In genomic region chr9:48137507-48137906, GRCm38 (mm10) we compare ENCODE assay signal across 15 mouse cellular contexts. TPM values are rescaled to one million over a fixed set of nuclear protein-coding genes. Genes with fewer than 3 reads are reported as not detected.
DNase-seq lines count a peak whose midpoint lies in the region; ATAC-seq and TF ChIP-seq lines count a peak whose summit lies in the region.
"Had no signal": no experiment of that assay in that cellular context is flagged by ENCODE, and none has a peak within 500 bp of the region (broad histone marks: within the 10 kb centered on the region; RNA-seq: fewer than 3 reads in every experiment).

No protein-coding gene starts in this region.

- TF ChIP-seq EP300 in MEL (IDR thresholded peaks at IDR 0.05; ENCODE audit: low read depth in 1 of 2, low read length in 2 of 2) = no peak

- no peak for TF ChIP-seq POLR2A in MEL (IDR thresholded peaks at IDR 0.05; ENCODE audit: control insufficient read depth in 1 of 2, insufficient read depth in 1 of 2, low read depth in 1 of 2, low read length in 2 of 2, poor library complexity in 1 of 2)

- no peaks in the 10 kb centered on the region for H3K9me3 ChIP-seq in kidney, postnatal 0 days (replicated peaks; ENCODE audit: low read length)
- H3K9me3 ChIP-seq in MEL (replicated peaks; ENCODE audit: insufficient read depth, low read length) = no peaks in the 10 kb centered on the region
- H3K9me3 ChIP-seq in embryonic facial prominence, embryonic 10.5 days = no peaks in the 10 kb centered on the region
- no peaks in the 10 kb centered on the region for H3K9me3 ChIP-seq in midbrain, embryonic 15.5 days
- H3K9me3 ChIP-seq: hindbrain, embryonic 15.5 days; midbrain, embryonic 13.5 days had no signal

- H3K27ac ChIP-seq in kidney, postnatal 0 days = no peak overlapping the region
- no peak overlapping the region for H3K27ac ChIP-seq in MEL (ENCODE audit: control insufficient read depth, low read depth, low read length)
- H3K27ac ChIP-seq in embryonic facial prominence, embryonic 10.5 days (replicated peaks) = no peak overlapping the region
- no peak overlapping the region for H3K27ac ChIP-seq in midbrain, embryonic 15.5 days
- H3K27ac ChIP-seq: hindbrain, embryonic 15.5 days; midbrain, embryonic 13.5 days had no signal

- peak; percentile 87 for DNase-seq in kidney, postnatal 0 days (ENCODE audit: low spot score)
- DNase-seq in kidney, postnatal 36 days = no peak
- DNase-seq in 3T3-L1 (ENCODE audit: low read depth, low spot score) = peak; percentile 40
- peak; percentile 7 for DNase-seq in MEL (ENCODE audit: low read depth, low spot score)
- peak; percentile 26 for DNase-seq in embryonic facial prominence, embryonic 10.5 days (ENCODE audit: low spot score)
- no peak for DNase-seq in heart, postnatal 25 days (ENCODE audit: low spot score)
- no peak for DNase-seq in heart, postnatal 36 days
- DNase-seq: cerebellum, adult 8-10 months; forebrain, postnatal 0 days; gastrocnemius, postnatal 36 days; liver, postnatal 0 days; right cerebral cortex, adult 18-20 months had no signal

- 22% methylated on average over 3 of the region's 3 CpGs for WGBS in kidney, postnatal 0 days
- WGBS in embryonic facial prominence, embryonic 10.5 days = 38% methylated on average over 3 of the region's 3 CpGs
- 54% methylated on average over 3 of the region's 3 CpGs for WGBS in midbrain, embryonic 15.5 days

- H3K79me2 ChIP-seq in MEL (ENCODE audit: control insufficient read depth, insufficient read depth, low read length, poor library complexity) = no peaks in the 10 kb centered on the region

- intact Hi-C loops in heart, postnatal 25 days (cut with DNase I) = no loop called here
- intact Hi-C loops in heart, postnatal 36 days (cut with DNase I) = no loop called here

- no peak overlapping the region for H3K9ac ChIP-seq in kidney, postnatal 0 days (ENCODE audit: low read depth, low read length)
- H3K9ac ChIP-seq in MEL (ENCODE audit: control insufficient read depth, low read depth, low read length, poor library complexity, severe bottlenecking) = no peak overlapping the region
- H3K9ac ChIP-seq in midbrain, embryonic 15.5 days = no peak overlapping the region
- H3K9ac ChIP-seq: forebrain, postnatal 0 days; hindbrain, embryonic 15.5 days; liver, postnatal 0 days; midbrain, embryonic 13.5 days had no signal

- no peak for TF ChIP-seq RAD21 in MEL (IDR thresholded peaks at IDR 0.05; ENCODE audit: low read depth, low read length)

- no peaks in the 10 kb centered on the region for H3K27me3 ChIP-seq in kidney, postnatal 0 days (ENCODE audit: insufficient read depth, low read length)
- H3K27me3 ChIP-seq in MEL (ENCODE audit: control insufficient read depth in 1 of 2, insufficient read depth in 2 of 2, low read length in 2 of 2) = no peaks in the 10 kb centered on the region
- peaks cover 28% of the 10 kb centered on the region for H3K27me3 ChIP-seq in embryonic facial prominence, embryonic 10.5 days (replicated peaks; ENCODE audit: low read depth, poor library complexity, severe bottlenecking)
- no peaks in the 10 kb centered on the region for H3K27me3 ChIP-seq in midbrain, embryonic 15.5 days (replicated peaks)

- H3K4me3 ChIP-seq in kidney, postnatal 0 days (replicated peaks; ENCODE audit: low read depth, low read length) = no peak overlapping the region
- H3K4me3 ChIP-seq in MEL (ENCODE audit: control insufficient read depth in 1 of 2, insufficient read depth in 1 of 2, low read depth in 2 of 2, low read length in 2 of 2) = no peak overlapping the region
- H3K4me3 ChIP-seq in embryonic facial prominence, embryonic 10.5 days = no peak overlapping the region
- H3K4me3 ChIP-seq in midbrain, embryonic 15.5 days = no peak overlapping the region
- H3K4me3 ChIP-seq: hindbrain, embryonic 15.5 days; midbrain, embryonic 13.5 days had no signal

- no peak overlapping the region for H3K4me2 ChIP-seq in kidney, postnatal 0 days (ENCODE audit: low read length)
- H3K4me2 ChIP-seq in midbrain, embryonic 15.5 days = no peak overlapping the region
- H3K4me2 ChIP-seq: hindbrain, embryonic 15.5 days; midbrain, embryonic 13.5 days had no signal

- no peaks in the 10 kb centered on the region for H3K4me1 ChIP-seq in kidney, postnatal 0 days (replicated peaks; ENCODE audit: insufficient read depth, low read length)
- H3K4me1 ChIP-seq in MEL (ENCODE audit: control insufficient read depth in 1 of 2, insufficient read depth in 2 of 2, low read length in 2 of 2) = no peaks in the 10 kb centered on the region
- 0 out of 2 replicates have a peak, but pooled peaks cover 8% of the 10 kb centered on the region for H3K4me1 ChIP-seq in embryonic facial prominence, embryonic 10.5 days
- peaks cover 3% of the 10 kb centered on the region; the same call in 1 of the 2 replicates for H3K4me1 ChIP-seq in midbrain, embryonic 15.5 days

- TF ChIP-seq CTCF in kidney, postnatal 0 days (IDR thresholded peaks at IDR 0.05; ENCODE audit: low read depth) = no peak
- TF ChIP-seq CTCF in MEL (IDR thresholded peaks at IDR 0.05 in 2 of 3, conservative IDR thresholded peaks at IDR 0.05 in 1 of 3; ENCODE audit: control insufficient read depth in 1 of 3, insufficient read depth in 1 of 3, low read depth in 2 of 3, low read length in 3 of 3, poor library complexity in 1 of 3, severe bottlenecking in 1 of 3) = no peak

- no peaks in the 10 kb centered on the region for H3K36me3 ChIP-seq in kidney, postnatal 0 days (ENCODE audit: insufficient read depth, low read length)
- no peaks in the 10 kb centered on the region for H3K36me3 ChIP-seq in MEL (ENCODE audit: control insufficient read depth in 1 of 2, insufficient read depth in 2 of 2, low read length in 2 of 2)
- no peaks in the 10 kb centered on the region for H3K36me3 ChIP-seq in embryonic facial prominence, embryonic 10.5 days (replicated peaks)
- no peaks in the 10 kb centered on the region for H3K36me3 ChIP-seq in midbrain, embryonic 15.5 days (replicated peaks)
- H3K36me3 ChIP-seq: hindbrain, embryonic 15.5 days; midbrain, embryonic 13.5 days had no signal

- ATAC-seq in kidney, postnatal 0 days (replicated peaks; ENCODE audit: low FRiP score, low read depth) = no peak
- no peak for ATAC-seq in midbrain, embryonic 15.5 days (replicated peaks)
- ATAC-seq: forebrain, postnatal 0 days; liver, postnatal 0 days; midbrain, embryonic 13.5 days had no signal

TF ChIP-seq in MEL, 35 proteins besides CTCF, POLR2A, EP300 and RAD21:
- TF ChIP-seq MYB (IDR thresholded peaks at IDR 0.05; ENCODE audit: low read depth, low read length) (no peak), TCF12 (IDR thresholded peaks at IDR 0.05; ENCODE audit: low read depth, low read length) (no peak), POLR2AphosphoS2 (IDR thresholded peaks at IDR 0.05; ENCODE audit: low read length) (no peak), USF2 (IDR thresholded peaks at IDR 0.05; ENCODE audit: borderline replicate concordance in 1 of 2, insufficient read depth in 1 of 2, low read depth in 1 of 2, low read length in 2 of 2) (no peak), RCOR1 (IDR thresholded peaks at IDR 0.05; ENCODE audit: low read depth, low read length) (no peak), MAFK (IDR thresholded peaks at IDR 0.05; ENCODE audit: borderline replicate concordance, low read depth, low read length) (no peak), CHD2 (IDR thresholded peaks at IDR 0.05; ENCODE audit: low read length) (no peak), KAT2A (conservative IDR thresholded peaks at IDR 0.05; ENCODE audit: low read depth, low read length) (no peak), MXI1 (IDR thresholded peaks at IDR 0.05; ENCODE audit: low read depth, low read length) (no peak), MYC (IDR thresholded peaks at IDR 0.05; ENCODE audit: low read depth, low read length) (no peak), UBTF (IDR thresholded peaks at IDR 0.05; ENCODE audit: borderline replicate concordance, insufficient read depth, low read depth, low read length) (no peak), CHD1 (IDR thresholded peaks at IDR 0.05; ENCODE audit: low read depth, low read length) (no peak), ZMIZ1 (IDR thresholded peaks at IDR 0.05; ENCODE audit: low read depth, low read length) (no peak), JUND (IDR thresholded peaks at IDR 0.05; ENCODE audit: low read depth, low read length) (no peak), ZC3H11A (IDR thresholded peaks at IDR 0.05; ENCODE audit: low read depth, low read length) (no peak), SMC3 (IDR thresholded peaks at IDR 0.05; ENCODE audit: low read depth, low read length) (no peak), NRF1 (IDR thresholded peaks at IDR 0.05; ENCODE audit: insufficient read depth, low read depth, low read length, poor library complexity, severe bottlenecking) (no peak), USF1 (IDR thresholded peaks at IDR 0.05; ENCODE audit: low read depth, low read length) (no peak), MAZ (IDR thresholded peaks at IDR 0.05; ENCODE audit: low read depth, low read length) (no peak)
TF ChIP-seq in MEL: peak in this region for 0.

RNA-seq across cellular contexts. Expression of gene Nxpe4, which starts 24.3 kb away (rescaled TPM):
- polyA plus RNA-seq in kidney, postnatal 0 days (2015; fragmentation: Nextera tagmentation; extraction: Ambion mirVana) = 8.9 and 9.8 TPM in 2 replicates
- total RNA-seq in MEL (2012; rRNA removed) = 9.2 and 10.3 TPM in 2 replicates
- polyA plus RNA-seq in MEL (2012; ENCODE audit: insufficient read depth in 1 of 2, insufficient read length in 2 of 2, low read depth in 1 of 2, low replicate concordance in 2 of 2, missing spikeins in 1 of 2) = 10 to 100 TPM in 1 of 2 experiments, not detected in 1; 14.9 TPM
- polyA plus RNA-seq in embryonic facial prominence, embryonic 10.5 days (2016; fragmentation: Nextera tagmentation; extraction: Ambion mirVana) = 4.1 and 5.9 TPM in 2 replicates
- 8.4 TPM in 2 replicates for polyA plus RNA-seq in midbrain, embryonic 15.5 days (2015; fragmentation: Nextera tagmentation; extraction: Ambion mirVana)
- 1 to 10 TPM; 7.2 to 9.7 TPM for total RNA-seq in heart, postnatal 25 days (2021)
- 1 to 10 TPM; 7.2 to 8.4 TPM for total RNA-seq in heart, postnatal 36 days (2021)

Comparison
In these comparisons a context has a peak if more than half of its experiments do, and no peak if none do; other contexts are left out.
1. DNase-seq: peak in kidney, postnatal 0 days (single experiment), 3T3-L1 (single experiment), MEL (single experiment) and embryonic facial prominence, embryonic 10.5 days (single experiment); none in kidney, postnatal 36 days (0 of 2), heart, postnatal 25 days (single experiment) and heart, postnatal 36 days (0 of 2).